Mouse (Mus musculus) adrenal gland, postnatal 4 days (tissue): ENCODE results near the gene Jmjd1c. TPM values are rescaled to one million over a fixed set of nuclear protein-coding genes. Genes with fewer than 3 reads are reported as not detected.

ENCODE experiments used
- DNase-seq, 2 experiments: peaks; one replicate each; pipeline ENCODE4 v3.0.0; 2021 to 2022; ENCODE audit warnings: low spot score in 2 of 2, mixed read lengths in 2 of 2
- total RNA-seq, 2 experiments: library from RNA; stranded (reverse); gene quantifications; 2 replicates each; pipeline ENCODE4 v1.2.3; 2021

The Jmjd1c gene
- total RNA-seq, 2 experiments from 2014 or later, result 78.5 to 82.9 TPM

GRCm38 (mm10) chr10:67295331-67295730 is 199.4 kb downstream of the Jmjd1c start:
- no peak for DNase-seq

GRCm38 (mm10) chr10:67295938-67296466 is 200.1 kb downstream of the Jmjd1c start:
- no peak for DNase-seq

GRCm38 (mm10) chr10:67296482-67297152 is 200.7 kb downstream of the Jmjd1c start:
- DNase-seq, result no peak

GRCm38 (mm10) chr10:67297175-67297855 is 201.4 kb downstream of the Jmjd1c start:
- DNase-seq, result no peak

- DNase-seq, result no peak
Observed at GRCm38 (mm10) chr10:67298856-67299255, 202.9 kb downstream of the Jmjd1c start.

- DNase-seq, result no peak
Observed at GRCm38 (mm10) chr10:67299285-67299684, 203.4 kb downstream of the Jmjd1c start.

- DNase-seq, result no peak
Observed at GRCm38 (mm10) chr10:67301046-67301445, 205.1 kb downstream of the Jmjd1c start.

GRCm38 (mm10) chr10:67302340-67302739 is 206.4 kb downstream of the Jmjd1c start:
- no peak for DNase-seq

Other genes with a start within 250 kb of the Jmjd1c start
- 10 to 100 TPM; 46.2 to 47.0 TPM for gene Reep3, start 820 bp downstream of the Jmjd1c start, total RNA-seq
- 10 to 100 TPM; 15.5 to 16.3 TPM for gene Nrbf2, start 189.2 kb downstream of the Jmjd1c start, total RNA-seq